Mouse (Mus musculus) CD4-positive, CD25-positive, alpha-beta regulatory T cell, adult 4 months (primary cell): ENCODE data around the gene Mdfi. TPM values are rescaled to one million over a fixed set of nuclear protein-coding genes. Genes with fewer than 3 reads are reported as not detected.

Experiments
- polyA plus RNA-seq, 2 experiments: library from polyadenylated mRNA; unstranded; fragments of 100-300 nt; shearing (Covaris generic); gene quantifications; one replicate each; pipeline ENCODE4 v1.2.1; 2017

Gene Mdfi
- polyA plus RNA-seq, 2 experiments from 2014 or later: not detected

Other genes starting within 250 kb of the Mdfi start
- gene Bysl, start 223.2 kb downstream of the Mdfi start, polyA plus RNA-seq: 10 to 100 TPM; 10.6 to 14.2 TPM
- 10 to 100 TPM; 36.0 to 37.0 TPM for gene Med20, start 223.1 kb downstream of the Mdfi start, polyA plus RNA-seq
- gene Gm20517, start 223.1 kb downstream of the Mdfi start, polyA plus RNA-seq: under 1 TPM in 1 of 2 experiments, not detected in 1; 0.73 TPM
- under 1 TPM; 0.43 to 0.78 TPM for gene Usp49, start 204.0 kb downstream of the Mdfi start, polyA plus RNA-seq
- gene Tomm6, start 146.3 kb downstream of the Mdfi start, polyA plus RNA-seq: 100 to 1,000 TPM; 264 to 319 TPM
- gene Frs3, start 145.7 kb downstream of the Mdfi start, polyA plus RNA-seq: under 1 TPM; 0.16 to 0.49 TPM
- gene Gm21981, start 140.2 kb downstream of the Mdfi start, polyA plus RNA-seq: not detected
- gene Prickle4, start 140.0 kb downstream of the Mdfi start, polyA plus RNA-seq: not detected
- not detected for gene Pgc, start 107.8 kb downstream of the Mdfi start, polyA plus RNA-seq
- 1 to 10 TPM; 5.2 to 5.7 TPM for gene Tfeb, start 97.7 kb downstream of the Mdfi start, polyA plus RNA-seq
- gene Foxp4, start 90.0 kb upstream of the Mdfi start, polyA plus RNA-seq: 1 to 10 TPM; 2.1 to 4.4 TPM
- gene 1700122O11Rik, start 203.6 kb upstream of the Mdfi start, polyA plus RNA-seq: not detected